Mouse (Mus musculus) spleen, adult 2 months (tissue): Measurements from ENCODE around the gene Wasf3. TPM values are rescaled to one million over a fixed set of nuclear protein-coding genes. Genes with fewer than 3 reads are reported as not detected.

Experiments used
- DNase-seq, 2 experiments: peaks; one replicate each; pipeline versions ENCODE4 v3.0.0 to v3.0.0-alpha.2; 2012 to 2021; ENCODE audit warnings: low spot score in 2 of 2, low read depth in 1 of 2
- H3K27ac ChIP-seq: fragments of 200-500 bp; 2 replicates; pipeline ENCODE4 v1.5.1; 2012; ENCODE audit warnings: low read length, inconsistent platforms; ENCODE audit not compliant: insufficient read depth
- H3K27me3 ChIP-seq: fragments of 200-500 bp; 2 replicates; pipeline ENCODE4 v1.6.1; 2012; ENCODE audit warnings: mild to moderate bottlenecking, moderate library complexity, low read length, inconsistent platforms; ENCODE audit not compliant: control insufficient read depth, insufficient read depth
- H3K36me3 ChIP-seq: fragments of 200-500 bp; 2 replicates; pipeline ENCODE4 v1.6.1; 2012; ENCODE audit warnings: mild to moderate bottlenecking, low read length, inconsistent platforms; ENCODE audit not compliant: control insufficient read depth, insufficient read depth
- H3K4me1 ChIP-seq: fragments of 200-500 bp; 2 replicates; pipeline ENCODE4 v1.6.1; 2011; ENCODE audit warnings: inconsistent platforms; ENCODE audit not compliant: control insufficient read depth, insufficient read depth, insufficient read length
- H3K4me3 ChIP-seq: fragments of 200-500 bp; 2 replicates; pipeline ENCODE4 v1.5.1; 2011; ENCODE audit warnings: mild to moderate bottlenecking, inconsistent platforms; ENCODE audit not compliant: insufficient read depth, insufficient read length; ENCODE audit errors: extremely low read depth
- CTCF ChIP-seq: fragments of 200-500 bp; IDR thresholded peaks from 2 replicates; pipeline ENCODE4 v1.5.1; 2011; ENCODE audit warnings: mild to moderate bottlenecking, inconsistent platforms; ENCODE audit not compliant: insufficient read depth, insufficient read length, insufficient replicate concordance; ENCODE audit errors: extremely low read depth
- POLR2A ChIP-seq: fragments of 200-500 bp; IDR thresholded peaks from 2 replicates; pipeline ENCODE4 v1.6.1; 2011; ENCODE audit warnings: low read depth, low read length, inconsistent platforms
- WGBS: fragments of 180-500 bp; shearing (Covaris S2); methylation state at CpG from one replicate; pipeline ENCODE4 v1.1.7; 2018; 5-methylcytosine and 5-hydroxymethylcytosine counted together
- polyA plus RNA-seq: library from polyadenylated mRNA; depleted of rRNA; stranded (reverse); fragments of >200 nt; gene quantifications from 2 replicates; pipeline ENCODE4 v1.2.3, GENCODE M21; 2012

Wasf3 gene
- polyA plus RNA-seq, 1 experiment = 0.68 TPM

GRCm38 (mm10) chr5:146376601-146377000 lies 8.2 kb upstream of the Wasf3 start:
- WGBS = 84% methylated on average over 4 of the region's 4 CpGs
- Histone ChIP-seq H3K36me3 (no peaks in the 10 kb centered on the region), H3K4me1 (no peaks in the 10 kb centered on the region), H3K27ac (no peak overlapping the region), H3K4me3 (no peak overlapping the region), H3K27me3 (no peaks in the 10 kb centered on the region)
- no peak for TF ChIP-seq CTCF
- TF ChIP-seq POLR2A = no peak
- no peak for DNase-seq

- 78% methylated on average over 8 of the region's 8 CpGs for WGBS
- no peak overlapping the region for H3K4me3 ChIP-seq
- H3K27ac ChIP-seq = no peak overlapping the region
- no peak for TF ChIP-seq CTCF
- TF ChIP-seq POLR2A = no peak
- H3K36me3 ChIP-seq = no peaks in the 10 kb centered on the region
- H3K4me1 ChIP-seq = no peaks in the 10 kb centered on the region
- peaks cover 1% of the 10 kb centered on the region; the same call in 1 of the 2 replicates for H3K27me3 ChIP-seq
- DNase-seq = no peak
Measured at GRCm38 (mm10) chr5:146380041-146380440, 4.7 kb upstream of the Wasf3 start.

DNA sequence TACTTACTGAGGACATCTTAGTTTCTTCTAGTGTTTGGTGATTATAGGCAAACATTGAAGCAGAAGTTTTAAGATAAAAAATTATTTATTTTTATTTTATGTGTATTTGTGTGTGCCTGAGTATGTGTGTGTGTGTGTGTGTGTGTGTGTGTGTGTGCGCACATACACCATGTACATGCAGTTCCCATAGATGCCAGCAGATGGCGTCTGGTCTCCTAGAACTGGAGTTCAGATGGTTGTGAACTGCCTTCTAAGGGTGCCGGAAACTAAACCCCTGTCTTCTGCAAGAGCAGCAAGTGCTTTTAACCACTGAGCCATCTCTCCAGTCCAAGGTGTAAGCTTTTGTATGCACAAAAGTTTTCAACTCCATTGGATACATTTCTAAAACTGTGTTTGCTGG lies 2.5 kb upstream of the Wasf3 start:
- 80% methylated on average over 3 of the region's 3 CpGs for WGBS
- no peak for DNase-seq
- TF ChIP-seq POLR2A = no peak
- no peak for TF ChIP-seq CTCF
- H3K4me1 ChIP-seq = no peaks in the 10 kb centered on the region
- no peaks in the 10 kb centered on the region for H3K36me3 ChIP-seq
- peaks cover 6% of the 10 kb centered on the region; the same call in 1 of the 2 replicates for H3K27me3 ChIP-seq
- H3K27ac ChIP-seq = no peak overlapping the region
- no peak overlapping the region for H3K4me3 ChIP-seq

GRCm38 (mm10) chr5:146383401-146383800 lies 1.4 kb upstream of the Wasf3 start:
- no peak for DNase-seq
- H3K4me1 ChIP-seq = no peaks in the 10 kb centered on the region
- 85% methylated on average over 6 of the region's 6 CpGs for WGBS
- H3K27ac ChIP-seq = no peak overlapping the region
- H3K4me3 ChIP-seq = no peak overlapping the region
- H3K36me3 ChIP-seq = no peaks in the 10 kb centered on the region
- H3K27me3 ChIP-seq = peaks cover 6% of the 10 kb centered on the region; the same call in 1 of the 2 replicates
- TF ChIP-seq CTCF (no peak), POLR2A (no peak)

GRCm38 (mm10) chr5:146385989-146386388 lies 1.2 kb downstream of the Wasf3 start:
- 31% methylated on average over 13 of the region's 13 CpGs for WGBS
- Histone ChIP-seq H3K4me1 (no peaks in the 10 kb centered on the region), H3K27ac (no peak overlapping the region), H3K4me3 (no peak overlapping the region), H3K36me3 (no peaks in the 10 kb centered on the region), H3K27me3 (peaks cover 6% of the 10 kb centered on the region; the same call in 1 of the 2 replicates)
- no peak for DNase-seq
- TF ChIP-seq CTCF (no peak), POLR2A (no peak)

DNA sequence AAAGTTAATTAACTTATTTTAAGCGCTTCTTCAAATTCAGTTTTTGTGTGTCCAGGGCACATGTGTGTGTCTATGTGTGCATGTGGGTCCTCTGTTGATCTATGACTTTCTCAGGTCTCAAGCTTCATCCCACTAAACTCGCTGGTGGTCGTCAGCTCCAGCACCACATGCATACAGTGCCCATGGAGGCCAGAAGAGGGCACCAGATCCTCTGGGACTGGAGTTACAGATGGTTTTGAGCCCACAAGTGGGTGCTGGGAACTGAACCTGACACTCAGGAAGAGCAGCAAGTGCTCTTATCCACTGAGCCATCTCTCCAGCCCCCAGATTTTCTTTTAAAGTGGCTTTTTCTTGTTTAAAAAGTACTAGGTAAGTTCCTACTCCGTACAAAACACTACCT lies 2.1 kb downstream of the Wasf3 start:
- WGBS = 83% methylated on average over 4 of the region's 4 CpGs
- no peak for DNase-seq
- no peak overlapping the region for H3K27ac ChIP-seq
- no peak overlapping the region for H3K4me3 ChIP-seq
- H3K4me1 ChIP-seq = no peaks in the 10 kb centered on the region
- peaks cover 6% of the 10 kb centered on the region; the same call in 1 of the 2 replicates for H3K27me3 ChIP-seq
- no peaks in the 10 kb centered on the region for H3K36me3 ChIP-seq
- TF ChIP-seq CTCF (no peak), POLR2A (no peak)

- DNase-seq = no peak
- Histone ChIP-seq H3K36me3 (no peaks in the 10 kb centered on the region), H3K27ac (no peak overlapping the region), H3K27me3 (no peaks in the 10 kb centered on the region), H3K4me3 (no peak overlapping the region), H3K4me1 (no peaks in the 10 kb centered on the region)
- TF ChIP-seq POLR2A (no peak), CTCF (no peak)
- 83% methylated on average over 7 of the region's 7 CpGs for WGBS
Measured at GRCm38 (mm10) chr5:146394563-146394962, 9.8 kb downstream of the Wasf3 start.
